Mouse (Mus musculus): Measurements from ENCODE around the gene Wt1. TPM values are rescaled to one million over a fixed set of nuclear protein-coding genes. Genes with fewer than 3 reads are reported as not detected.
A peak's percentile ranks its signal among the peaks of the same experiment; 100 is the strongest.

The Wt1 gene
- total and polyA plus RNA-seq, 3 experiments: 4.2 to 6.5 (median 5.7) TPM

GRCm38 (mm10) chr2:105162763-105163162 is 36.4 kb downstream of the Wt1 start:
- no peak overlapping the region for H3K4me3 ChIP-seq
- H3K79me2 ChIP-seq (replicated peaks; ENCODE audit: control insufficient read depth, insufficient read depth, low read length): no peaks in the 10 kb centered on the region
- TF ChIP-seq CTCF (IDR thresholded peaks at IDR 0.05): no peak
- TF ChIP-seq EP300 (IDR thresholded peaks at IDR 0.05; ENCODE audit: insufficient read depth, low read depth, low read length): no peak
- TF ChIP-seq POLR2A (IDR thresholded peaks at IDR 0.05; ENCODE audit: insufficient read depth, low read depth, low read length): no peak
- no peak overlapping the region for H3K9ac ChIP-seq (ENCODE audit: low read depth, low read length)
- H3K27ac ChIP-seq: no peak overlapping the region
- H3K36me3 ChIP-seq (ENCODE audit: control insufficient read depth, insufficient read depth, low read length): no peaks in the 10 kb centered on the region
- intact Hi-C loops (cut with DNase I): no loop called here
- no peaks in the 10 kb centered on the region for H3K27me3 ChIP-seq (ENCODE audit: control insufficient read depth, insufficient read depth, low read length)
- no peak for DNase-seq
- no peaks in the 10 kb centered on the region for H3K4me1 ChIP-seq (ENCODE audit: control insufficient read depth, insufficient read depth, low read length)
- 22% methylated on average over 4 of the region's 4 CpGs for WGBS

DNA sequence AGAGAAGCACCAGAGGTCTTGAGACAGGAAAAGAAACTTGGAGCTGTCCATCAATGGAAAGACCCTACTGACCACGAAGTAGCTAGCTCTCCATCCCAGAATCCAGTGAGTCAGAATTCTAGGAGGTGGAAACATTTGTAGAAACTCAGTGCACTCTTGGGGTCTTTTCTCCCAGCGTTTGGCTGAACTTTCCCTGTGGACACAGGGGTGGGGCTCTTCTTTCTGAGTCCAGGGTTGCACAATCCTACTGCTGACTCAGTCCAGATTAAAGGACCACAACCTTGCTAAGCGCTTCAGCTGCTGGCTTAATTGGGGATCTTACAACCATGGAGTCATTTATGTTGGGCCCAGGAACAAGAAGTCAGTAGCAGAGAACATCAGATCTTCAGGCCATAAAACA is 41.8 kb downstream of the Wt1 start:
- intact Hi-C loops (cut with DNase I): no loop called here
- Histone ChIP-seq H3K79me2 (replicated peaks; ENCODE audit: control insufficient read depth, insufficient read depth, low read length) (no peaks in the 10 kb centered on the region; the same call in 1 of the 2 replicates), H3K4me3 (no peak overlapping the region), H3K9ac (ENCODE audit: low read depth, low read length) (no peak overlapping the region), H3K4me1 (ENCODE audit: control insufficient read depth, insufficient read depth, low read length) (0 out of 2 replicates have a peak, but pooled peaks cover 1% of the 10 kb centered on the region), H3K27me3 (ENCODE audit: control insufficient read depth, insufficient read depth, low read length) (no peaks in the 10 kb centered on the region), H3K36me3 (ENCODE audit: control insufficient read depth, insufficient read depth, low read length) (no peaks in the 10 kb centered on the region), H3K27ac (no peak overlapping the region)
- WGBS: 58% methylated on average over 3 of the region's 3 CpGs
- no peak for TF ChIP-seq CTCF (IDR thresholded peaks at IDR 0.05)
- peak in 1 of 2 experiments; percentile 15 for DNase-seq

- no peak overlapping the region for H3K9ac ChIP-seq (ENCODE audit: low read depth, low read length)
- no peaks in the 10 kb centered on the region for H3K27me3 ChIP-seq (ENCODE audit: control insufficient read depth, insufficient read depth, low read length)
- TF ChIP-seq CTCF (IDR thresholded peaks at IDR 0.05): no peak
- TF ChIP-seq EP300 (IDR thresholded peaks at IDR 0.05; ENCODE audit: insufficient read depth, low read depth, low read length): no peak
- no peak for TF ChIP-seq POLR2A (IDR thresholded peaks at IDR 0.05; ENCODE audit: insufficient read depth, low read depth, low read length)
- 0 out of 2 replicates have a peak, but pooled peaks cover 1% of the 10 kb centered on the region for H3K4me1 ChIP-seq (ENCODE audit: control insufficient read depth, insufficient read depth, low read length)
- no peaks in the 10 kb centered on the region for H3K79me2 ChIP-seq (replicated peaks; ENCODE audit: control insufficient read depth, insufficient read depth, low read length)
- H3K27ac ChIP-seq: no peak overlapping the region
- no peak overlapping the region for H3K4me3 ChIP-seq
- no peak for DNase-seq
- WGBS: 67% methylated on average over 2 of the region's 2 CpGs
- H3K36me3 ChIP-seq (ENCODE audit: control insufficient read depth, insufficient read depth, low read length): no peaks in the 10 kb centered on the region
- intact Hi-C loops (cut with DNase I): loop anchor here (5.0 kb wide), 1 partner anchor 42 kb away; no protein-coding TSS in a partner anchor
Measured at GRCm38 (mm10) chr2:105174254-105174653, 47.9 kb downstream of the Wt1 start.

GRCm38 (mm10) chr2:105178871-105179270 is 52.5 kb downstream of the Wt1 start:
- WGBS: 69% methylated on average over 12 of the region's 12 CpGs
- no peak overlapping the region for H3K4me3 ChIP-seq
- H3K36me3 ChIP-seq (ENCODE audit: control insufficient read depth, insufficient read depth, low read length): no peaks in the 10 kb centered on the region
- no peak for TF ChIP-seq EP300 (IDR thresholded peaks at IDR 0.05; ENCODE audit: insufficient read depth, low read depth, low read length)
- no peak for TF ChIP-seq POLR2A (IDR thresholded peaks at IDR 0.05; ENCODE audit: insufficient read depth, low read depth, low read length)
- TF ChIP-seq CTCF (IDR thresholded peaks at IDR 0.05): no peak
- no peaks in the 10 kb centered on the region for H3K27me3 ChIP-seq (ENCODE audit: control insufficient read depth, insufficient read depth, low read length)
- no peaks in the 10 kb centered on the region for H3K79me2 ChIP-seq (replicated peaks; ENCODE audit: control insufficient read depth, insufficient read depth, low read length)
- H3K9ac ChIP-seq (ENCODE audit: low read depth, low read length): no peak overlapping the region
- no peak for DNase-seq
- no peak overlapping the region for H3K27ac ChIP-seq
- intact Hi-C loops (cut with DNase I): no loop called here
- no peaks in the 10 kb centered on the region for H3K4me1 ChIP-seq (ENCODE audit: control insufficient read depth, insufficient read depth, low read length)

- Histone ChIP-seq H3K9ac (ENCODE audit: low read depth, low read length) (no peak overlapping the region), H3K36me3 (ENCODE audit: control insufficient read depth, insufficient read depth, low read length) (no peaks in the 10 kb centered on the region), H3K27me3 (ENCODE audit: control insufficient read depth, insufficient read depth, low read length) (no peaks in the 10 kb centered on the region), H3K79me2 (replicated peaks; ENCODE audit: control insufficient read depth, insufficient read depth, low read length) (no peaks in the 10 kb centered on the region), H3K27ac (no peak overlapping the region), H3K4me1 (ENCODE audit: control insufficient read depth, insufficient read depth, low read length) (no peaks in the 10 kb centered on the region), H3K4me3 (no peak overlapping the region)
- intact Hi-C loops (cut with DNase I): no loop called here
- no peak for TF ChIP-seq POLR2A (IDR thresholded peaks at IDR 0.05; ENCODE audit: insufficient read depth, low read depth, low read length)
- no peak for TF ChIP-seq EP300 (IDR thresholded peaks at IDR 0.05; ENCODE audit: insufficient read depth, low read depth, low read length)
- no peak for TF ChIP-seq CTCF (IDR thresholded peaks at IDR 0.05)
- no peak for DNase-seq
- 38% methylated on average over 6 of the region's 6 CpGs for WGBS
Measured at GRCm38 (mm10) chr2:105182501-105182900, 56.2 kb downstream of the Wt1 start.

DNA sequence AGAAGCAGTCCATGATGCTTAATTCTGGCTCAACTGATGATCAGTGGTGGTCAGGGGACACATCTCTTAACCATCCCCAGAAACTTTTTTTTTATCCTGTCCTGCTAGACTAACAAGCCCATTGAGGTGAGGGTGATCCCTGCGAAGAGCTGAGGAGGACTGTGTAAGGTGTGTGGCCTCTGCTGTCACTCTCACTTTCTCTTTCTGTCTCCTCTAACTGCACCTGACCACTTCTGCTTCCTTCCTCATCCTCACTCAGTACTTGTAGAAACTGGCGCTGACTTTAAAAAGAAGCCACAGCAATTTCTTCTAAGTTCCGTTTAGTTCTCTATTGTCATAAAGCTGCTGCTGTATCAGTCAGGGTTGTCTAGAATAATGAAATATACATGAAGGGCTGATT is 58.8 kb downstream of the Wt1 start:
- Histone ChIP-seq H3K9ac (ENCODE audit: low read depth, low read length) (no peak overlapping the region), H3K27me3 (ENCODE audit: control insufficient read depth, insufficient read depth, low read length) (no peaks in the 10 kb centered on the region), H3K4me3 (no peak overlapping the region), H3K4me1 (ENCODE audit: control insufficient read depth, insufficient read depth, low read length) (no peaks in the 10 kb centered on the region), H3K27ac (no peak overlapping the region), H3K79me2 (replicated peaks; ENCODE audit: control insufficient read depth, insufficient read depth, low read length) (no peaks in the 10 kb centered on the region), H3K36me3 (ENCODE audit: control insufficient read depth, insufficient read depth, low read length) (no peaks in the 10 kb centered on the region)
- no peak for TF ChIP-seq POLR2A (IDR thresholded peaks at IDR 0.05; ENCODE audit: insufficient read depth, low read depth, low read length)
- 83% methylated on average over 3 of the region's 3 CpGs for whole genome bisulfite sequencing
- intact Hi-C loops (cut with DNase I): loop anchor here (5.0 kb wide), 2 partner anchors 58 to 113 kb away; partner anchors contain the start of gene Wt1
- DNase-seq: no peak
